Mouse (Mus musculus) embryonic facial prominence, embryonic 15.5 days (tissue): ENCODE data around the gene Ipo11. TPM values are rescaled to one million over a fixed set of nuclear protein-coding genes. Genes with fewer than 3 reads are reported as not detected.
"Not testable (repeated sequence)": the region's sequence is repeated elsewhere in the genome, so short reads cannot be mapped to it uniquely, and the experiment has no call there.

Experiments
- ATAC-seq: fragments of 200-750 bp; cut with Nextera tagmentation; 2 replicates; pipeline ENCODE4 v1.8.0; 2017; ENCODE audit warnings: low read depth, moderate TSS enrichment; ENCODE audit not compliant: insufficient number of reproducible peaks, low FRiP score, low TSS enrichment
- H3K27ac ChIP-seq: fragments of 300-500 bp; sonication (generic); replicated peaks from 2 replicates; pipeline ENCODE4 v1.5.1; 2015; ENCODE audit warnings: mild to moderate bottlenecking, inconsistent platforms
- H3K27me3 ChIP-seq: fragments of 300-500 bp; sonication (generic); 2 replicates; pipeline ENCODE4 v1.6.1; 2015; ENCODE audit warnings: inconsistent platforms
- H3K36me3 ChIP-seq: fragments of 300-500 bp; sonication (generic); 2 replicates; pipeline ENCODE4 v1.6.1; 2015; ENCODE audit warnings: mild to moderate bottlenecking, inconsistent platforms
- H3K4me1 ChIP-seq: fragments of 300-500 bp; sonication (generic); 2 replicates; pipeline ENCODE4 v1.6.1; 2015; ENCODE audit warnings: inconsistent platforms
- H3K4me2 ChIP-seq: fragments of 300-500 bp; sonication (generic); replicated peaks from 2 replicates; pipeline ENCODE4 v1.6.1; 2015; ENCODE audit warnings: mild to moderate bottlenecking, inconsistent platforms
- H3K4me3 ChIP-seq: fragments of 300-500 bp; sonication (generic); replicated peaks from 2 replicates; pipeline ENCODE4 v1.5.1; 2015; ENCODE audit warnings: mild to moderate bottlenecking, inconsistent platforms
- H3K9ac ChIP-seq: fragments of 300-500 bp; sonication (generic); 2 replicates; pipeline ENCODE4 v1.6.1; 2015; ENCODE audit warnings: inconsistent platforms
- H3K9me3 ChIP-seq: fragments of 300-500 bp; sonication (generic); replicated peaks from 2 replicates; pipeline ENCODE4 v1.6.1; 2016; ENCODE audit warnings: inconsistent platforms
- WGBS: fragments of 180-500 bp; shearing (Covaris S2); methylation state at CpG from one replicate; pipeline ENCODE4 v1.1.7; 2015; 5-methylcytosine and 5-hydroxymethylcytosine counted together
- polyA plus RNA-seq: library from polyadenylated mRNA; unstranded; fragments of >200 nt; fragmentation: Nextera tagmentation; extraction: Ambion mirVana; gene quantifications from 2 replicates; pipeline ENCODE4 v1.2.1, GENCODE M21; 2015

The Ipo11 gene
- polyA plus RNA-seq, 1 experiment from 2014 or later: 42.6 TPM

GRCm38 (mm10) chr13:106941211-106941976 is 4.6 kb upstream of the Ipo11 start:
- Histone ChIP-seq H3K27me3 (no peaks in the 10 kb centered on the region), H3K9ac (no peak overlapping the region), H3K27ac (no peak overlapping the region), H3K4me2 (0 out of 2 replicates have a peak overlapping the region, but pooled peaks have one; percentile 8), H3K4me3 (peak overlapping the region; percentile 12; the same call in 1 of the 2 replicates), H3K36me3 (no peaks in the 10 kb centered on the region), H3K9me3 (no peaks in the 10 kb centered on the region), H3K4me1 (peaks cover 4% of the 10 kb centered on the region; the same call in 1 of the 2 replicates)
- ATAC-seq: no peak
- 22% methylated on average over 7 of the region's 7 CpGs for WGBS

- H3K27me3 ChIP-seq: no peaks in the 10 kb centered on the region
- H3K4me3 ChIP-seq: peak overlapping the region; percentile 100
- H3K4me1 ChIP-seq: peaks cover 8% of the 10 kb centered on the region; the same call in 1 of the 2 replicates
- ATAC-seq: no peak
- H3K9ac ChIP-seq: 0 out of 2 replicates have a peak overlapping the region, but pooled peaks have one; percentile 88
- peak overlapping the region; percentile 62 for H3K4me2 ChIP-seq
- WGBS: 27% methylated on average over 7 of the region's 7 CpGs
- H3K9me3 ChIP-seq: no peaks in the 10 kb centered on the region
- H3K27ac ChIP-seq: no peak overlapping the region; the same call in 1 of the 2 replicates
- H3K36me3 ChIP-seq: no peaks in the 10 kb centered on the region
Measured at GRCm38 (mm10) chr13:106937138-106937472, 347 bp upstream of the Ipo11 start.

- peak overlapping the region; percentile 100 for H3K4me3 ChIP-seq
- 5% methylated on average over 9 of the region's 9 CpGs for WGBS
- peaks cover 8% of the 10 kb centered on the region; the same call in 1 of the 2 replicates for H3K4me1 ChIP-seq
- H3K27me3 ChIP-seq: no peaks in the 10 kb centered on the region
- no peak for ATAC-seq
- H3K27ac ChIP-seq: peak overlapping the region; percentile 80; the same call in 1 of the 2 replicates
- H3K4me2 ChIP-seq: peak overlapping the region; percentile 62
- H3K9ac ChIP-seq: peak overlapping the region; percentile 88
- H3K9me3 ChIP-seq: no peaks in the 10 kb centered on the region
- H3K36me3 ChIP-seq: no peaks in the 10 kb centered on the region
Measured at GRCm38 (mm10) chr13:106935871-106936255, 895 bp downstream of the Ipo11 start.

- no peak overlapping the region for H3K4me2 ChIP-seq
- WGBS: 86% methylated on average over 2 of the region's 2 CpGs
- H3K9me3 ChIP-seq: 0 out of 2 replicates have a peak, but pooled peaks cover 4% of the 10 kb centered on the region
- no peaks in the 10 kb centered on the region for H3K4me1 ChIP-seq
- no peaks in the 10 kb centered on the region for H3K27me3 ChIP-seq
- no peak for ATAC-seq
- H3K36me3 ChIP-seq: peaks cover 4% of the 10 kb centered on the region; the same call in 1 of the 2 replicates
- no peak overlapping the region for H3K9ac ChIP-seq
- H3K4me3 ChIP-seq: no peak overlapping the region
- H3K27ac ChIP-seq: no peak overlapping the region
Measured at GRCm38 (mm10) chr13:106929201-106929600, 7.6 kb downstream of the Ipo11 start.

GRCm38 (mm10) chr13:106928296-106928695 is 8.5 kb downstream of the Ipo11 start:
- 92% methylated on average over 4 of the region's 4 CpGs for WGBS
- Histone ChIP-seq H3K4me2 (no peak overlapping the region), H3K9ac (no peak overlapping the region), H3K36me3 (peaks cover 7% of the 10 kb centered on the region; the same call in 1 of the 2 replicates), H3K27me3 (no peaks in the 10 kb centered on the region), H3K4me1 (no peaks in the 10 kb centered on the region), H3K4me3 (no peak overlapping the region), H3K9me3 (0 out of 2 replicates have a peak, but pooled peaks cover 4% of the 10 kb centered on the region), H3K27ac (no peak overlapping the region)
- no peak for ATAC-seq

- 95% methylated on average over 3 of the region's 3 CpGs for WGBS
- H3K4me1 ChIP-seq, H3K27me3 ChIP-seq, H3K9me3 ChIP-seq, H3K27ac ChIP-seq, H3K9ac ChIP-seq, H3K4me3 ChIP-seq, ATAC-seq, H3K4me2 ChIP-seq: not testable (repeated sequence)
- peaks cover 22% of the 10 kb centered on the region; the same call in 1 of the 2 replicates for H3K36me3 ChIP-seq
Measured at GRCm38 (mm10) chr13:106925921-106926320, 10.8 kb downstream of the Ipo11 start.

GRCm38 (mm10) chr13:106918322-106919050 is 18.3 kb downstream of the Ipo11 start:
- H3K9me3 ChIP-seq: no peaks in the 10 kb centered on the region
- H3K4me1 ChIP-seq: no peaks in the 10 kb centered on the region
- no peak overlapping the region for H3K27ac ChIP-seq
- 75% methylated on average over 7 of the region's 7 CpGs for WGBS
- no peak overlapping the region for H3K4me3 ChIP-seq
- no peak overlapping the region for H3K4me2 ChIP-seq
- peaks cover 24% of the 10 kb centered on the region; the same call in 1 of the 2 replicates for H3K36me3 ChIP-seq
- H3K27me3 ChIP-seq: no peaks in the 10 kb centered on the region
- H3K9ac ChIP-seq: no peak overlapping the region
- no peak for ATAC-seq

- H3K36me3 ChIP-seq: 0 out of 2 replicates have a peak, but pooled peaks cover 8% of the 10 kb centered on the region
- no peak for ATAC-seq
Measured at GRCm38 (mm10) chr13:106913125-106913736, 23.5 kb downstream of the Ipo11 start.

GRCm38 (mm10) chr13:106910096-106910495 is 26.7 kb downstream of the Ipo11 start:
- Histone ChIP-seq H3K4me1 (no peaks in the 10 kb centered on the region), H3K27me3 (no peaks in the 10 kb centered on the region), H3K27ac (no peak overlapping the region), H3K36me3 (peaks cover 27% of the 10 kb centered on the region), H3K9me3 (no peaks in the 10 kb centered on the region), H3K9ac (no peak overlapping the region), H3K4me3 (no peak overlapping the region), H3K4me2 (no peak overlapping the region)
- no peak for ATAC-seq
- 94% methylated on average over 10 of the region's 10 CpGs for WGBS

More at GRCm38 (mm10) chr13:106913125-106913736, 23.5 kb downstream of the Ipo11 start:
- H3K27me3 ChIP-seq: no peaks in the 10 kb centered on the region
- H3K4me2 ChIP-seq: no peak overlapping the region
- no peaks in the 10 kb centered on the region for H3K4me1 ChIP-seq
- no peak overlapping the region for H3K4me3 ChIP-seq
- H3K9ac ChIP-seq: no peak overlapping the region
- H3K9me3 ChIP-seq: no peaks in the 10 kb centered on the region
- 73% methylated on average over 3 of the region's 3 CpGs for WGBS
- H3K27ac ChIP-seq: no peak overlapping the region

GRCm38 (mm10) chr13:106907273-106907672 is 29.5 kb downstream of the Ipo11 start:
- Histone ChIP-seq H3K4me2 (no peak overlapping the region), H3K9me3 (no peaks in the 10 kb centered on the region), H3K27me3 (no peaks in the 10 kb centered on the region), H3K4me3 (no peak overlapping the region), H3K27ac (no peak overlapping the region), H3K9ac (no peak overlapping the region), H3K4me1 (no peaks in the 10 kb centered on the region), H3K36me3 (peaks cover 27% of the 10 kb centered on the region)
- WGBS: 94% methylated on average over 4 of the region's 4 CpGs
- ATAC-seq: no peak

- ATAC-seq, H3K4me1 ChIP-seq, H3K9ac ChIP-seq, H3K4me2 ChIP-seq, H3K4me3 ChIP-seq, H3K27me3 ChIP-seq, H3K9me3 ChIP-seq, H3K27ac ChIP-seq: not testable (repeated sequence)
- 80% methylated on average over 6 of the region's 6 CpGs for WGBS
- peaks cover 30% of the 10 kb centered on the region for H3K36me3 ChIP-seq
Measured at GRCm38 (mm10) chr13:106905154-106905553, 31.6 kb downstream of the Ipo11 start.
